Mouse (Mus musculus) layer of hippocampus, postnatal 36 days (tissue): Measurements from ENCODE around the gene Ooep. TPM values are rescaled to one million over a fixed set of nuclear protein-coding genes. Genes with fewer than 3 reads are reported as not detected.
"Not testable (repeated sequence)": the region's sequence is repeated elsewhere in the genome, so short reads cannot be mapped to it uniquely, and the experiment has no call there.

Experiments used
- DNase-seq, 2 experiments: peaks; one replicate each; pipeline ENCODE4 v3.0.0; 2022
- total RNA-seq, 2 experiments: library from RNA; stranded (reverse); gene quantifications; 2 replicates each; pipeline ENCODE4 v1.2.3; 2021

The Ooep gene
- total RNA-seq = not detected

DNA sequence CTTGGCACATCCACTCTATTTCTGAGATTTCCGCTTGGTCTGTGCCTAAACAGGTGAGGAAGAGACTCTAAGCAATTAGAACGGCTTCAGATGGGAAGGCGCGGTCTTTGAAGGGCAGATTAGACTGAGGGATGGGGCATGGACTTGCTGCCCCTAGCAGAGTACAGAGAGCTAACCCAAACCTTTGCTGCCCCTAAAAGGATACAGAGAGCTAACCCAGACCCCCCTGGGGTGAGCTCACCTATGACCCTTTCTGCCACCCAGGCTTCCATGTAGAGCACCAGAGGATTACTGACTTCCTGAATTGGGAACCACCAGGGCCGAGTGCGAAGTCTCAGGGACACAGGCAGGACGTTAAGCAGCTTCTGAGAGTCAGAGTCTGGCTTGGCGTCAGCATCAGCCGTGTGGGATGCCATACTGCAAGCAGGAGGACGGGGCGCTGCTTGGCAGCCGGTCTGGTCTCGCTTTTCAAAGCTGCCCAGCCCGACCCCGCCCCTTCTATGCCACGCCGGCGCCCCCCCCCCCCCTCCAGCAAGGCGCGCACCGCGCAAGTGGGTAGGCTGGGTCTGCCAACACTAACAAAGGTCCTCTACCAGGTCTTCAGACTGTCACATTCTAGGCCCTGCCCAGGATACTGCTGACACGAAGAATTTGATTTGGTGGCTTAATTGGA, at the start of gene Ooep:
Ooep (minus strand) TSS at position 613 of the 673 bp plus-strand sequence.
- DNase-seq = peak; percentile 1 to 5

DNA sequence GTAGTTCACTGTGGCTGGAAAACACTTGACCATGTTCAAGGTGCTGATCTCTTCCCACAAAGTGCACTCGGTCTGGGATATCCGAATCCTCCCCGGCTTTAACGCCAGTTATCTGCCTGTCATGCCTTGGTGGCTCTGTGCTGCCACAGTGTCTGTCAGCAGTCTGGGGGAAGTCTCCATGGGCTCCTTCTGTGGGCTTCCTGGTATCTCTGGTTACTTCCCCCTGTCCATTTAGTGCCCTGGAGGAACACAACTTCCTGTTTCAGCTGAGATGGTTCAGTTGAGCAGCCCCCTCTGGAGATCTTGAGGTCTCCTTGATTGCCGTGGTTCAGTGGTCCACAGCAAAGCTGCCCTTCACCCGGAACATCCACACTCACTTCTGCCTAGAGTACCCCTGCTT, 49.7 kb upstream of the Ooep start:
- no peak for DNase-seq

DNA sequence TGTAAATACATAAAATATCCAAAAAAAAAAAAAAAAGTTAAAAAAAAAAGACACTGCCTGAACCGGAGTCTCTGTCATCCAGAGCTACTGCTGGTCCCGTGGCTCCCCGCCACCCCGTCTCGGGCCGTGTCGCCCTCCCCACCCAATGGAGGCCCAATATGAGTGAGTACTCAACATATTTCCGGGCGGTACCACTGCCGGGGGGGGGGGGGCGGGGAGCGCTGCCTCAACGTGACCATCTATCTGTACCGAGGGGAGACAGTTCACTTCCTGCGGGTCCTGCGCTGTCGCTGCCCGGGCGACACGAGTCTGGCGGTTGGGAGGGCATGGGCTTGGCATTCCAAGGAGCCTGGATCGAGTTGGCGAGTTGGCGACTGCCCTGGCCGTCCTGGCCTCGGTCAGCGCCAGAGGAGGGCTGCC, 48.8 kb upstream of the Ooep start:
- DNase-seq = no peak

DNA sequence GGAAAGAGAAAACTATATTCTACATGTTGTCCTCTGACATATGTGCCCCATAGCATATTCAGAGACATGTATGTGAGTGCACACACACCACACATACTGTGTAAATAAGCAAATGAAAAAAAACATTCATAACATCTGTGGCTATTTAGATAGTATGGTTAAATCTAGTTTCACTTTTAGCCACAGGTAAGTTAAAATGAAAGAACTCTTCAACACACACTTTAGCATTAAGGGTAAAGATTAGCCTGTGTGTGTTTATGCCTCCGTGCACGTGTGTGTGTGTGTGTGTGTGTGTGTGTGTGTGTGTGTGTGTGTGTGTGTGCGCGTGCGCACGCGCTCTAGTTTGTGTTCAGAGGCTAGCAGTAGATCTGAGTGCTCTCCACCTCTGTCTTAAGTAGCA, 23.1 kb upstream of the Ooep start:
- DNase-seq = no peak

DNA sequence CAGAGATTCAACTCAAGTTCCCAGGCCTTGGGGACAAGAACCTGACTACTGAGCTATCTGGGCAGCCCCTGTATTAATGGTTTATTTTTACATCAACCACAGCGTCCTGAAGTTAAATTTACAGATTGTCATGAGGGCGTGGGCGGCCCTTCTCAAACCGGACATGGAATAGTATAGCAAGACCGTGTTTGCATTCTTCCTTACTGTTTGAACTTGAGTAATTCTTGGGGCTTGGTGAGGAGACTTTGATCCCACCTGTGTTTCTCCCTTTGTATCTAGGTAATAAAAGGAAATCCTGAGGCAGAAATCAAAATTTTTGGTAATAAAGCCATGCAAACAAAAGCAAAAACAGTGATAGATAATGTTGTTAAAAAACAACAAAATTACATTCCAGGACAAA, 22.0 kb upstream of the Ooep start:
- no peak for DNase-seq

DNA sequence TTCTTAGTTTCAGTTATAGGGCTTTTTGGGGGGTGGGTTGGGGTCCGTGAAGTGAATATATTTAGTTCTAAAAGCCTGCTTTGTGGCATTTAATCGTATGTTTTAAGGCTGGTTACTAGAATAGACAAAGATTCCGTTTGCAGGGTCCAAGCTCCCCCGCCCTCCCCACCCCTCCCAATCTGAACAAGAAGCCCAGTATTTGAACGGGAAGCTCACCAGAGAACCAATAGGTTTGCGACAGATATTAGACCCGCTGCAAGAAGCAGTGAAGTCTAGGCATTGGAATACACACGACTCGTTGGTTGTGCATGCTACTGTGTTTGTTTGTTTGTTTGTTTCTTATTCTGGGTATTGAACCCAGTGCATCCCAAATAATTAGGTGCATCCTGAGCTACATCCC, 18.0 kb upstream of the Ooep start:
- DNase-seq = no peak

DNA sequence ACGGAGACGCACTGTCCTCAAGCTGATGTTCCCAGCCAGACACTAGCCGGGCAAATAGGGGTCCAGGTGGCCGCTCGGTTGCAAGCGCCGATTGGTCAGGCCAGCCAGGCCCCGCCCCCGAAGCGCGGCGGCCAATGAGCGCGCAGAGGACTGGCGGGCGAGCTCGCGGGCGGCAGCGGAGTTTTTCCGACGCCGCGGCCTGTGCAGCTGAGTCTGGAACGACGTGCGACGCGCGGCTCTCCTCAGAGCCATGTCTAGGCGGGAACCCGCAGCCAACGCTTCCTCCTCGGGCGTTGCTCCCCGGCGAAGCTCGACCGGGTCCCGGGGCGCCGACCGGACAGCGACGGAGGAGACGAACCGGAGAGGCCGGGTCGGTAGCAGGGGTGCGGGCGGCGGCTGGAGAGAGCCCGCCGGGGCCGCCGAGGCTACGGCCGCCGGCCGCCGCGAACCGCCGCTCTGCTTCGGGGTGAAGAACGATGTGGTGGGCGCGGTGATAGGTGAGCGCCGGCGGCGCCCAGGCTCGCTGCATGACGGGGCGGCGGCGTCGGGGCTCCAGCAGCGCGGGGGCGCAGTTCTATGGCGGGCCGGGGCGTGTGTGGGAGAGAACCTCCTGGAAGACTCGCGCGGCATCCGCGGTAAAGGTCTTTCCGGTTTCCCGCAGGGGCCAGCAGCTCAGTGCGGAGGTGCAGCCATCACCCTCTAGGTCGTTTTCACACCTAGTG, 17.3 kb upstream of the Ooep start, which contains the start of gene Ddx43:
Ddx43 (plus strand) TSS at position 148 of the 722 bp plus-strand sequence.
- peak; percentile 15 to 21 for DNase-seq

DNA sequence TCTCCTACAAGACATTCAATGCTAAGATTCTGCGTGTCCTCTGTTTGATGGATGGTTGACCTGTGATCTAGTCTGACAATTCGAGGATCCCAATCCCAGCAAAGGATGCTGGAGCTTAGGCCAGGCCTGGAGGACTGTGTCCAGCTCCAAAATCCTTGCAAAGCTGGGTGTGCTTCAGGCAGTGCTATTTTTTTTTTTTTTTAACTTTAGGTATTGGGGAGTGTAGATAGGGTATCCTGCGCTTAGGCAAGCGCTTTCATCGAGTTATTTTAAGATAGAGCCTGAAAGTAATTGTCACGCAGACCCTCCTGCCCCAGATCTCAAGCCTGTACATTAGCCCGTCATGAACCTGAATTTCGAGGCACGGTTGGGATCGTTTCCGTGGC, 16.7 kb upstream of the Ooep start:
- DNase-seq = no peak

DNA sequence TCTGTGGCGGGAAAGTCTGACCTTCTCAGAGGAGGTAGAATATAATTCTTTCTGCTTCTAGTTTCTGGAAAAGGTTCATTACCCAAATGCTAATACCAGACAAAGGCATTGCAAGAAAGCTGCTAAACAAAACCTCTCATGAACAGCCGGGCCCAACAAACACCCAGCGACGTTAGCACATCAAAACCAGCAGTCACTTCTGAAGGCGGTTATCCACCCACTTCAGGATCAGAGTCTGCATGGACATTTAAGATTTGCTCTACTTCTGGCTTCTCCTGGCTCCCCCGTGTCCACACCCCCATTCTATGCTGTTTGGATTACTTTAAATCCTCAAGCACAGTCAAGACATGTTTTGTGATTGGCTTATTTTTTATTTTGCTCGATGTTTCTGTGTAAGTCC, 16.1 kb upstream of the Ooep start:
- DNase-seq = no peak

DNA sequence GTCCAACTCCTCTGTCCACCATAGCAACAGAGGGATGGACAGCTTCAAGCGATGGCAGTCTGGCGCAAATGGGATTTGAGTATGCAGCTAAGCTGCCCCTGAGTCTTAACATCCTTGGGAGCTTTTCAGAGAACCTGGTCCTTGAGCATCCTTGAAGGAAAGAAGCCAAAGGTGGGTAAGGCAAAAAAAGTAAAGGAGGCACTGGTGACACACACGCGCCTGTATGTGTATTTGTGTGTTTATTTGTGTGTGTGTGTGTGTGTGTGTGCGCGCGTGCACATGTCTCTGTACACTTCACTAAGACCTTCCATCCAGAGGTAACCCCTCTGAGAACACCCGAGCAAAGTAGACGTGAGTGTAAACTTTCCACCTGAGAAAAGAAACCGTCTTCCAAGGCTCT, 15.2 kb upstream of the Ooep start:
- no peak for DNase-seq

DNA sequence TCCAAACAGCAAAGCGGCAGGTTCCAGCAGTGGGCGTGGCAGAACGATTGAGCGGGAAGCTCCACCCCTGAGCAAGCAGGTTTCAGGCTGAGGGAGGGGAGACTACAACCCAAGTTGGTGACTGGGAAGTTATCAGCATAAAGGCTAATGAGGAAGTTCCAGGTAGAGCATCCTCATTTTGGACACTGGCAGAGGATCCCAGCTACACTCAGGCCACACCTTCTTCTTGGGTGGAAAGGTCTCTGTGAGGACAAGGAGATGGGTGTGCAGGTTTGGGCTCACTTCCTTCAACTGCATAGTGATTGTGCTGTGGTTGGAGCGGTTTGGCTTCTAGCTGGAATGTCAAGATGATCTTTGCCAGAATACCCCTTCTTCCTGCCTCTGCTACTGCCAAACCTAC, 11.5 kb upstream of the Ooep start:
- DNase-seq = no peak

DNA sequence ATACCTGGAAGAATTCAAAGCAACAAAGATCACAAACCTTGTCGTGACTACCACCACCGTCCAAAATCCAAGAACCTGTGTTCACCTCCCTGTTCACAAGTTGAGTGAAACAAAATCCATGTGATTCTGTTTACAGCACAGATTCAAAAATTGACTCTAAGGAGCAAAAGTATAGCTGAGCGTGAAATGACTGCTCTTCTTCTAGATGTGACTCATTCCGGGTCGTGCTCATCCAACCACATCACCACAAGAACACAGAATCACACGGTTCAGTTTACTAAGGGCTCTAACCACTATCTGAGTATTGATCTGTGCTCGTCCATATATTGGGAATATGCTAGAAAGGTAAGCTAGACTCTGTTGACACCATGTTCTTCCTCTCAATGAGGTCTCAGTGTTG, 8.4 kb upstream of the Ooep start:
- DNase-seq = no peak

DNA sequence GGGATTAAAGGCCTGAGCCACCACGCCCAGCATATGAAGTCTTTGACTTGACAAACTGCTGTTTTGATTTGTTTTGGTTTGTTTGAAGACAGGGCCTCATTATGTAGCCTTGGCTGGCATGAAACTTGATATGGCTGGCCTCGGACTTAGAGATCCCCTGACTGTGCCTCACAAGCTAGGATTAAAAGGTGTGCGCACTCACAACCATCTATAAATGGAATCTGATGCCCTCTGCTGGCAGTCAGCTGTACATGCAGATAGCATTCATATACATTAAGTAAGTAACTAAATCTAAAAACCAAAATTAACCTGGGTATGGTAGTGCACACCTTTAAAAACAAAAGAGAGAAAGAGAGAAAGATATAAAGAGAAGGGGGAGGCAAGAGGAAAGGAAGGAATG, 7.4 kb upstream of the Ooep start:
- no peak for DNase-seq

DNA sequence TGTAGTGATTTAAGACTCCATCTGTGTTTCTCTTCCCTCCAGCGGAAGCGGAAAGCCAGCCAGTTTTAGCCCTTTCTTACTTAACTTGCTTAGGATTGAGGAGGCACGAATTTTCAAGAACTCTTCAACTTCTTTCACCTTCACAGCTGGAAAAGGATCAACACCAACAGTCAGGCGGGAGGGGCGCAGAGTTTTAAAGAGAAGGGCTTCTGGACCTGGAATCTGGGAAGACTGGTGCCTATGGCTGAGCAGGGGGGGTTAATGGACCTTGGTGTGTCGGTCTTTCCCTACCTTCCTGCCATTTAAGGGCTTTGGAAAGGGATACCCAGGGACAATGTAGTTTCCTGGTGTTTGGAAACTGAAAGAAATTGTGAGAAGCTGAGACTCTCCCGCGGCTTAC, 979 bp downstream of the Ooep start:
- no peak for DNase-seq

DNA sequence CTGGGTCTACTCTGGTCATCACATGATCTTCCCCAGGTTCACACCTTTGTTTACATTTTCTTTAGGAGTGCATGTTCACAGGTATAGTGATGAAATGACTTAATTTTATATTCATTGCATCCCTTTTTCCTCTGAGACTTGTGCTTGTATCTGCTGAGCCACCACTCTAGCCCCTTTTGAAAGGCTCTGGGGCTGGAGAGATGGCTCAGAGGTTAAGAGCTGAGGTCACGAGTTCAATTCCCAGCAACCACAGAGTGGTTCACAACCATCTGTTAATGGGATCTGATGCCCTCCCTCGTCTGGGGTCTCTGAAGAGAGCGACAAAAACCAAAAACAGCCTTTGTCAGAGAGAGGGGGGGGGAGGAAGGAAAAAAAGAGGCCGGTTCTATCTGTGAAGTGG, 3.0 kb downstream of the Ooep start:
- DNase-seq = no peak

DNA sequence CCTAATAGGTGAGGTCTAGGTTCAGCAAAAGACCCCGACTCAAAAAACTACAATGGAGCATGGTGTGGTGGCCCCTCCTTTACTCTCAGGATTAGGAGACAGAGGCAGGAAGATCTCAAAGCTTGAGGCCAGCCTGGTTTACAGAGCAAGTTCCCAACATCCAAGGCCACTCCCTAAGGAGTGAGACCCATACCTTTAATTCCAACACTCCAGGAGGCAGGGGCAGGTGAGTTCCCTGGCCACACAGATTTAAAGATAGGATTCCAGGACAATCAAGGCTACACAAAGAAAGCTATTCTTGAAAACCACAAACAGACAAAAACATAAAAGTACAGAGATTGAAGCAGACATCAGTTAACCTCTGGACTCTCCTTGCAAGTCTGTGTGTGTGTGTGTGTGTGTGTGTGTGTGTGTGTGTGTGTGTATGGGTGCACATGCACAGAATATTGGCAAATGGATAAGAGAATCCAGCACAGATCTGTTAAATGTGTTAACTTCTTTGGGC, 3.6 kb downstream of the Ooep start:
- DNase-seq = no peak

DNA sequence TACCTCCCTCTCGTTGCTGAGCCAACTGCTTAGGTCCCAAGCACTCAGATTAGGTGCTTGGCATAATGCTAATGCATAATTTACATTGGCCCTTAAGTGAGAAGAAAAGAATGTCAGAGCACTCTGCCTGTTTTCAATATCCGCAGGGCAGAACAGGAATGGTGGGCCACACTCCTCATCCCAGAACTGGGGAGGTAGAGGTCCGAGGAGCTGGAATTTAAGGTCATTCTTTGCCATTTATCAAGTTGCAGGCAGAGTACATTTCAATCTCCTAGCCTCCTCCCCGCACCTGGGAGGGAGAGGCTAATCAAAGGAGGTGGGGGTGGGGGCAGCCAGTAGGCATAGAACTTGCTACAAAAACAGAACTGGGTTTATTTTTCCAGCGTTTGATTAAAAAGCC, 4.1 kb downstream of the Ooep start:
- no peak for DNase-seq

DNA sequence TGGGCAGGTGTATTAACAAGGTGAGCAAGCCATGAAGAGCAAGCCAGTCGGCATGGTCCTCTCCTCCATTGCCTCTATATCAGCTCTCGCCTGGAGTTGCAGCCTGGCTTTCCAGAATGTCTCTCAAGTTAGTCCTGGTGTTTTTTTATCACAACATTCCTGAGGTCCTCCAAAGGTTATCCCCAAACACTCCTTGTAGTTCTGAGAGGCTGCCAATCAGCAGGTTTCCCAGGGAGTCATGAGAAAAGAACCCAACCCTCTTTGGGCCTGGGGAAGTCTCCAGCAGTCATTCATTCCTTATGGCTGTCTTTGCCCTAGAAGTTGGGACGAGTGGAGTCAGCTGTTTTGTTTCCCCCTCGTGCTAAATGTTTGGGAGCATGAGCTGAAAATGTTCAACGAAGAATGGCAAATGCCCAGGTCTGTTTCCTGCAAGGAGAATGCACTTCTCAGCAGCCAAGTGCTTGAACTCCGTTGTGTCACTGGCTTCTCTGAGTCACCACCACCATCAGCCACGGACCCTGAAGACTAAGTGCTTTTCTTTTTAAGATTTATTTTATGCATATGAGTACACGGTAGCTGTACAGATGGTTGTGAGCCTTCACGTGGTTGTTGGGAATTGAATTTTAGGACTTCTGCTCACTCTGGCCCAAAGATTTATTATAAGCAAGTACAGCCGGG, 5.6 kb downstream of the Ooep start:
- no peak for DNase-seq

DNA sequence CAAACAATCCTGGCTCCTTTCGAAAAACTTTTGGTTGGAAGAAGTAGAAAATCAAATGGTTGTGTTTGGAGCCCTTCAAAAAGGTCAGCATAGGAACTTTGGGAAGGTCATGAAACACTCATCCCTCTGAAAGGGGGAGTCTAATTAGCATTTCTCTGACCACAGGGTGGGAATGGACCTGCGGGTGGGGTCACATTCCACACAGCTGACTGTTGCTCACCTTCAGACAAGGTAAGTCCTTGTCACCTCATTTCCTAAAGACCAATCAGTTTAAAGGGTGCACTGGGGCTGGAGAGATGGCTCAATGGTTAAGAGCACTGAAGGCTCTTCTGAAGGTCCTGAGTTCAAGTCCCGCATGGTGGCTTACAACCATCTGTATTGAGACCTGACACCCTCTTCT, 7.1 kb downstream of the Ooep start:
- no peak for DNase-seq

DNA sequence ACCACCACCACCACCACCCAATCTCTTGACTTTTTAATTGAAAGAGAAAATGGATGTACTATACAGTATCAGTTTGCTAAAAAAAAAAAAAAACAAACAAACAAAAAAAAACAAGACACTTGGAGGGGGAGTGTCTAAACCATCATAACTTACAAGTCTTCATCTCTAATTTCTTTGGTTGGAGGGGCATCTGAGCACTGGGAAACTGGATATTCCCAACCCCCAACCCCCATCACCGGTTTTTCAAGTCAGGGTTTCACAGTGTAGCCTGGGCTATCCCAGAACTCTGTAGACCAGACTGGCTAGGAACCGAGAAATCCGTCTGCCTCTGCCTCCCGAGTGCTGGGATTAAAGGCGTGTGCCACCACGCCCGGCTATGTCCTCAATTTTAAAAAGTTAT, 8.7 kb downstream of the Ooep start:
- DNase-seq = no peak

DNA sequence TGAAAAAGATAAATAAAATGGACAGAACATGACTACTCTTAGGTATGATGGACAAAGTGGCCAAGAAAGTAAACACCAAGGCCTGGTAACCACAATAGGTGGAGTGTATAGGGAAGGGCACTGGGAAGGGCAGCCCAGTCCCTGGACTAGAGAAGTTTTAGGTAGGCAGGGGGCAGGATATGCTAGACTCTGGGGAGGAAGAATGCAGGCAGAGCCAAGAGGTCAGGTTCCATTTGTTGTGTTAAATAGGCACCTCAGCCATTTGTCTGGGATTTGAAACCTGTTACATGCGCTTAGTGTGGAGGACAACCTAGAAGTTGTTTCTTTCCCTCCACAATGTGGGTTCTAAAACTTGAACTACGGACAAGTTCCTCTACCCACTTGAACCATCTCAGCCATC, 9.2 kb downstream of the Ooep start:
- DNase-seq = no peak

DNA sequence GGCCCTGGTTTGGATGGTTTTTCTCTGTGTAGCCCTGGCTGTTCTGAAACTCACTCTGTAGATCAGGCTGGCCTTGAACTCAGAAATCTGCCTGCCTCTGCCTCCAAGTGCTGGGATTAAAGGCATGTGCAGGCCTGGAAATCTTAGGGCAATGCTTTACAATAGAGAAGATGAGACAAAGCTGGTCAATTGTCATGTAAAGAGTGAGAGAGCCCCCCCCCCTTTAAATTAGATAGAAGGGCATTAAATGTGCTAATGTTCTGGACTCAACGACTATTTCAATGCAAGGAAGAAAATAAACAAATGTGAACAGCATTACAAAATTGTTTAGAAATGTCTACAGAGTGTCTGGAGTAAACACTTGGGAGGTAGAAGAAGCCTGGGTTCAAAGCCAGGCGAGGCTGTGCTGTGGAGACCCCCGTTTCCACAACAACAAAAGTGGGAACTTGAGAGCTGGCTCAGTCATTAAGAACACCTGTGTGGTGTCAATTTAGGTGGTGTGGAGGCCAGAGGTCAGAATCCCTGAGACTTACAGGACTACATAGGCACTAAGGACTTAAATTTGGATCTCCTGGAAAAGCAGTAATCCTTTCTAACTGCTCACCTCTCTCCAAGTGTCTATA, 9.7 kb downstream of the Ooep start:
- no peak for DNase-seq

DNA sequence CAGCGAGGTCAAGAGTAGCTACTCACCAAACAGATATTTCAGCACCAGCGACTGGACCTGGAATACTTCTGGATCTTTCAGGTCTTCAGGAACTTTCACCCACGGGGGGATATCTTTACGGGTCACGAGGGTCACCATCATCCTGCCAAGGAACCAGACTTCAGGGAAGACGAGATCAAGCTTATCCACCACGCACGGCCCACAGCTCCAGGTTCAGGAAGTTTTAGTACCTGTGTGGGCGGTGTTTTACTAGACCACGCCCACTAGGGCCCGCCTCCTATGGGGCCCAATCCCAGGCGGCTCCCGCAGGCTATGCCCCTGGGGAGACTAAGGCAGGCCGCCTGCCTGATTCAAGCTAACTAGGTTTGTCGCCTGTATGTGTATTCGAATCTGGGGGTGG, 10.6 kb downstream of the Ooep start, which contains the start of gene Dppa5a:
Dppa5a (minus strand) TSS at position 219 of the 400 bp plus-strand sequence.
- DNase-seq = not testable (repeated sequence)
